Mouse (Mus musculus) v-Abl transformed pro-B cells (cell line): Measurements from ENCODE around the gene Fam189a2.

Experiments used
- in situ Hi-C, 2 experiments: fragments of 400-800 bp; cut with MboI; formaldehyde crosslinking; loops; one replicate each; pipeline ENCODE4 v1.15.1; 2025; ENCODE audit not compliant: unreplicated experiment in 2 of 2

Gene Fam189a2

DNA sequence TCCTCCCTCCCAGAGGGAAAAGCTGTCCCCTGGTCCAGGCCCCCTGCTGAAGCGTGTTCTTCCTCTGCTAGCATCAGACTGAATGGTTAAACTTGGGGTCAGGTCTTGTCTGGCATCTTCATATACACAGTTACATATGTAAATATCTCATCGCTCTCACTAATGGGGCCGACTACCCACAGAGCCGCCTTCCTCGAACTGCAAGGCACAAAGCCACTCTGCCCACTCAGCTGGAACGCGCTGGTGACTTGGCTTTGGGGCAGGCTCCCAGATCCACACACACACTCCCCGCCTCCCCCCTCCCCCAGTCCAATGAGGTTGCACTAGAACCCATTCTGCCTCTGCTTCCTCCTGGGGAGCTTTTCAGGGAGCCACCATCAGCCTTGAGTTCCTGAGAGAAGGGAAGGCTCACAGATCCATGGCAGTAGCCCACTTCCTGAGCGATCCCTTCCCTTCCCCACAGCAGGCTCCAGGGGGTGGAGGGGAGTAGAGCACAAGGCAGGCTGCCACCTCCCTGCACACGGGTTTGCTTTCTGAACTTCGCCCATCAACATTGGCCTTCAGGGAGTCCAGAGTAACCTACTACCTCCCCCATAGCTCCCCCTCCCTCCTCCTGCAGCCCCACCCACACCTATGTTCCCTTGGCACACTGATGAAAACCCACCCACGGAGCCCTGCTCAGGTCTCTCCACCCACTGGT, 82.4 kb downstream of the Fam189a2 start:
- in situ Hi-C loops: no loop called here

DNA sequence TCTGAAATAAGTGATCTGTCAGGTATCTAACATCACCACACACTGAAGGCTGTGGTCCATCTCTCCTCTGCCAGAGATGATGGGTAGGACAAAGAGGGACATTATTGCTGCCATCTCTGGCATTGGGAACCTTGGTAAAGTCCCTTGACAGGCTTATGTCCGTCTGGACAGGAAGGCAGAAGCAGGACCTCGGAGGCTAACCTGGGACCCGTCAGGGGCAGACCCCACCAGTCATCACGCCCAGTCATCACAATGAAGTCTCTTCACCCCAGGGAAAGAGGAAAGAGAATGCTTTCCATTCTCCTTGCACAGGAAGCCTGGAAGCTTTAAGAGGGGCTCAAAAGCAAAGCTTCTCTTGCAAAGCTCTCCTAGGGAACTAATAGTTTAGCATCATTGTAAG, 82.9 kb downstream of the Fam189a2 start:
- in situ Hi-C loops: no loop called here

DNA sequence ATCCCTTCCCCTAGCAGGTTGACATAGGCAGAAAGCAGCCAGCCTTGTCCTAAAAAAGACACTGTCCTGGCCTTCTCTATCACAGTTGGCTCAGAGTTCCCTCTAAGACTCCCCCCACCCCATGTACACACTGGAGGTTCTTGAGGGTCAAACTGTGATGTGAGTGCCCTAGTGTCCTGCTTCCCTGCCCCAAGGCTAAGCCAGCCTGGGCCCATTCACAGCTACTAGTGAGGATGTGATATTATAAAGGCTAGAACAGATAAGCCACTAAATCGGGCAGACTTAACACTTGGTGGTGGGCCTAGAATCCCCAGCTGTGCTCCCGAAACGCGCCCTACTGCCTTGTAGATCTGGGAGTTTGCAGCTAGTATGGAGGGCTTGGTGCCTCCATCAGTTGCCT, 84.1 kb downstream of the Fam189a2 start:
- in situ Hi-C loops: no loop called here

DNA sequence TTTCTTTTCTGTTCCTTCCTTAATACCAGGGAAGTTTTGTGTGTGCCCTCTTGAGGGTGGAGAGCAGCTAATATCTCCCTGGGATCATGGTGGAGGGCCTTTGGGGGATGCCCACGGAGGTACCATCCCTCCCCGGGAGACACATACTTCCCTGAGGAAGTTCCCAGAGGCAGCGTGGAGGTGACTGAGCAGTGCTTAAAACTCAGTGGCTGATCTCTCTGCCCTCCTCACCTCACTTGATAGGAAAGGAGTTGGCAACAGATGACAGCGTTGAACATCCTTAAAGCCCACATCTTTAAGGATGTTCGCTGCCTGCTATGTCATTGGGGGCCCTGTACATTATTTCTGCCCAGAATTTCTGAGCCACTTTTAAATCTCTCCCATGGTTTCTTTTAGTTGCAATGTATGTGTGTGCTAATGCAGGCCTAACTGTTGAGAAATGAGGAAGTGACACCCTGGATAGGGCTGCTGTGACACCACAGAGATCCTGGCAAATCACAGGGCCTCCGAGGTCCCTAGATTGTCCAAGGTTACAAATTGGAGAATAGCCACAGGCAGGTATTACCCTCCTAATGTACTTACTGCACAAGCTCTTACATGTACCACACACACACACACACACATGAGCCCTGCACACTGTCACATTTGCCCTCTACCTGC, 84.7 kb downstream of the Fam189a2 start:
- in situ Hi-C loops: no loop called here

DNA sequence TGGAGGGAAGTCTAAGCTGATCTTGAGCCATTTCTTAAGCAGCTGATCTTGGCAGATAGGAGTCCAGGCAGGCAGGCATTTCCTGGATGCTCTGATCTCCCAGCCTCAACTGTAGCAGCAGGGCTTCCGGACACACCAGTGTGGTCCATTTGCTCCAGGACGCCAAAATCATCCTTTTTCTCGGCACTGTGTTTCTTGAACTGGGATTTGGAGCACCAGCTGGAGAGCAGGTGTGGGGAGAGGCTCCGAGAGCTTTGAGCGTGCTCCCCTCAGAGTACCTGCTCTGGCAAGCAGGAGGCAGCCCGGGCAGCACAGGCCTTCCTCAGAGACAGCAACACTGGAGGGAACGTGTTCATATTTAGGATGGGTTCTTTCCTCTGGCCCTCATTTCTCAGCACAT, 87.9 kb downstream of the Fam189a2 start:
- in situ Hi-C loops: no loop called here

DNA sequence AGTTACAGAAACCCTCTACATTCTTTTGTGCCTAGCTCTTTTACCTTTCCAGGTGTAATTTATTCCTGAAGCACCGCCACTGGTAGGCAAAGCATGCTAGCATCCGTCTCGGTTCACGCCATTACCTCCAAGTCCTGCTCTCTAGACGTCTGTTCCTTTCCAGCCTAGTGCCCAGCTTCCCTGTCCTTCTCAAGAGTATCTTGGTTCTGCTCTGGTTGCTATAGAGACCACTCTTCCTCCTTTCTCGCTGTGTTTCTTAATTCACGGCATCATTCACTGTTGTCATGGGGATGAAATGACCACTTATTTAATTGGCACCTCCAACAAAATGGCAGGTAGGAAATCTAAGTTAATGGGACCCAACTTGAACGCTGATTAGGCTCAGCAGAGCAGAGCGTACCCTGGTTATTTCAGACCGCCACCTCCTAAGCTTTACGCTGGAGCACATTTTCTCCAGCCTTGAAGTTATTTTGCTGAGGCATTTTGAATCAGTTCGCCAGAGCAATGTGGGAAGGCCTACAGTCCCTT, 89.3 kb downstream of the Fam189a2 start:
- in situ Hi-C loops: no loop called here

DNA sequence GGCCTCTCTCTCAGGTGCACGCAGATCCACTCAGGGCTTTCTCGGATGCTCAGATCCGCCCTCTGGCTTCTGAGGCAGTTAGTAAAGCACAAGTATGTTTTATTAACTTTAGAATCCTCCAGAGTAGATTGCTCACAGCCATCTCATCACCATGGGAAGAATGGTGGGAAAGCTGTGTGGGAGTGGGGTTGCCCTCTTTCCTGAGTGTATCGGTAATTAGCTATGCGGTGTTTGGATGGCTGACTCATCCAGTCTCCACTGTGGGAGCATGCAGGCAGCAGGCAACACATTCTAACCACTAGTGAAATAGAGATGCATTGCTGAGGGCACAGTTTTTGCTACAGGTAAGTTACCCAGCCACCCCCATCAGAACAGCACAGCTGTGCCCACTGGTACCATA, 100.0 kb downstream of the Fam189a2 start:
- in situ Hi-C loops: no loop called here

DNA sequence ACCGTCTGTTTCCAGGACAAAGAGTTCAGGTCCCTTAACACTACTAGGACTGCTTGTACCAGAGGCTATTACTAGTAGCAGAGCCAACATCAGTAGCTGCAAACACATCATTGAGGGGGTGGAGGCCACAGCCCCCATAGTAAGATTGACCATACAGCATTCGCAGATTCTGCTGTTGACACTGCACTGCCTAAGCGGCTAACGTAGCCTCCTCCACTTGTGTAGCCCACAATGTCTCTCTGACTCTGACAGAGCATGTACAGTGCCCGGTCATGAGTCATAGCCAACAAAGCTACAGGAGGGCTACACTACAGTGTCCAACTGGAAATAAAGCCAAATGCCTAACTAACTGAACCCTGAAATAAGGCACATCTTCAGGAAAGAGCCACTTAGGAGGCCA, 105.3 kb downstream of the Fam189a2 start:
- in situ Hi-C loops: no loop called here

DNA sequence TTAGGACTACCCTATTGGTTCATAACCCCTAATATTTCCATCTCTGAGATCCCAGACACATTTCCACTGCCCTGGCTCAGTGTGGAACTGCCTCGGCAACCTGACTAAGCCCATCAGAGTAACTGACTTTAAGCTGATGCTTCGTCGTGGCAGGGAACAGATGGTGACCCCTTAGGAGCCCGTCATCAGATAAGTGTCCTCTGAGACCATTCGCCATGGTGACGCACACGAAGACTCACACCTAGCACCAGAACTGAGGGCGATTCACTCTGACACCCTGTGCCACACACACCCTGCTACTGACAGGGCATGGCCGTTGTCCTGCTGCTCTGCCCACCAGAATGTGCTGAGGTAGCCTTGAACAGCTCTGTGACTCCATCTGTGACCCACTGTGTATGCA, 106.0 kb downstream of the Fam189a2 start:
- in situ Hi-C loops: no loop called here

DNA sequence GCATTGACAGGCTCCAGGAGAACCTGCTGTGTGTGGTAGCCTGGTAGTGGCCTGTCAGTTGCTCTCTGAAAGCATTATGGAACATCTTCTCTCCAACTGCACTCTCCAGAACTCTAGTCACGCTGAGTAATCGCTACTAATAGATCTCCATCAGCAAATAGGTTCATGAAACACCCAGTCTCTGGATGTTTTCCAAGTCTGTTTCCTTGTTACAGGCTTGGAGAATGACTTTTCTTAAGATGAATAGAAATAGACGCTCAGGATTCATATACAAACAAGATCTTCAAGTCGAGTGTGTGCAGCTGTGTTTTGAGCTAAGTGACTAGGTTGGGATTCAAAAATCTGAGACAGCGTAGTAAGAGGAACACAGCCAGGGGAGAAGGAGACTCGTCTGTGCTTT, 106.8 kb downstream of the Fam189a2 start:
- in situ Hi-C loops: no loop called here
